Mouse (Mus musculus): Measurements from ENCODE around the gene Adcy4. TPM values are rescaled to one million over a fixed set of nuclear protein-coding genes. Genes with fewer than 3 reads are reported as not detected.

Gene Adcy4
- polyA plus RNA-seq, 1 experiment = 11.2 TPM

DNA sequence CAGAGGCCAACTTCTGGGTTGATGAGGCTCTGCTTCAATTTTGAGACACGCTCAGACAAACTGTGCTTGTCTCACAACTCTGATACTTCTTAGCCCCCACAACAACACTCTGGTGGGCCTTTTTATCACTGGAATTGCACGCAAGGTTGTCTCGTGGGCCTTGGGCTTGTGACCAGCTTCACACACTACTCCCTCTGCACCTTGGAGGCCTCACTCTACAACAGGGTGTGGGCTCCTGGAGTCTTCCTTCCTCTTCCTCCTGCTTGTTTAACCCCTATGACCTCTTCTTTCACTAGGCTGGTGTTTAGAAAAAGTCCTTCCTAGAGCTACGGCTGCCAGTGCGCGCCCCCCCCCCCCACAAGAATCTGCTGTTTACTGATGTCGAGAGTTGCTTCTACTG is 7.2 kb downstream of the Adcy4 start:
- TF ChIP-seq CTCF (IDR thresholded peaks at IDR 0.05; ENCODE audit: borderline replicate concordance, control insufficient read depth, extremely low read depth, insufficient read depth, low read length, poor library complexity) (no peak), POLR2A (IDR thresholded peaks at IDR 0.05; ENCODE audit: control insufficient read depth, extremely low read depth, insufficient read depth, low read length, poor library complexity) (no peak)
- Histone ChIP-seq H3K27ac (ENCODE audit: control insufficient read depth, insufficient read depth, low read length) (no peak overlapping the region), H3K27me3 (ENCODE audit: control insufficient read depth, insufficient read depth, low read length) (no peaks in the 10 kb centered on the region), H3K4me1 (replicated peaks; ENCODE audit: control insufficient read depth, insufficient read depth, low read length) (no peaks in the 10 kb centered on the region), H3K36me3 (ENCODE audit: control insufficient read depth, insufficient read depth, low read length) (no peaks in the 10 kb centered on the region), H3K4me3 (ENCODE audit: control insufficient read depth, insufficient read depth, low read length) (no peak overlapping the region)
- 81% methylated on average over 7 of the region's 7 CpGs for WGBS
- DNase-seq = no peak

DNA sequence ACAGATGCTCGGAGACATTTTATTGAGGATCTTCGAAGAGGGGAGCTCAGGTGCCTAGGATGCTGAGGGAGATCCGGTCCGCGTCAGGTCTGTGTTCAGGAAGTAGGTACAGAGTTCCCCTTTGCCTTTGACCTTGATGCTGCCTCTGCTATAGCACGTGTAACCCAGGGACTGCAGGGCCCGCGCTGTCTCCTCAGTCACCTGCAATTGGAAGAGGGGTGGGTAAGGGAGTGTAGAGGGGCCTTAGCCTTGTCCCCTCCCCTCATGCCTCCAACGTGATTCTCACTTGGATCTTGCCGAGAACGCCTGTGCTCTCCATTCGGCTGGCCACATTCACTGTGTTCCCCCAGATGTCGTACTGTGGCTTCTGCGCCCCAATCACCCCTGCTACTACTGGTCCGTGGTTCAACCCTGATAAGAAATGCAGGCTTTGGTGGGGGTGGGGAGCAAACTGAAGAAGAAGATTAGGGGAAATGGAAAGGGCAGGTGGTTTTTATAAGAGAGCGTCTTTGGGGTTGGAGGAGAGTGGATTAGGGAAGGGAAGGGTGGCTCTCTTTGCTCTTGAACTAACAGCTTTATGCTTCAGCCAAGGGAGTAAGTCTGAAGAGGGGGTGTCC is 14.7 kb downstream of the Adcy4 start:
- Histone ChIP-seq H3K27me3 (ENCODE audit: control insufficient read depth, insufficient read depth, low read length) (peaks cover 2% of the 10 kb centered on the region; the same call in 1 of the 2 replicates), H3K4me1 (replicated peaks; ENCODE audit: control insufficient read depth, insufficient read depth, low read length) (0 out of 2 replicates have a peak, but pooled peaks cover 4% of the 10 kb centered on the region), H3K27ac (ENCODE audit: control insufficient read depth, insufficient read depth, low read length) (no peak overlapping the region), H3K36me3 (ENCODE audit: control insufficient read depth, insufficient read depth, low read length) (no peaks in the 10 kb centered on the region), H3K4me3 (ENCODE audit: control insufficient read depth, insufficient read depth, low read length) (no peak overlapping the region)
- no peak for TF ChIP-seq POLR2A (IDR thresholded peaks at IDR 0.05; ENCODE audit: control insufficient read depth, extremely low read depth, insufficient read depth, low read length, poor library complexity)
- TF ChIP-seq CTCF (IDR thresholded peaks at IDR 0.05; ENCODE audit: borderline replicate concordance, control insufficient read depth, extremely low read depth, insufficient read depth, low read length, poor library complexity) = no peak
- 52% methylated on average over 16 of the region's 16 CpGs for WGBS
- DNase-seq = no peak

DNA sequence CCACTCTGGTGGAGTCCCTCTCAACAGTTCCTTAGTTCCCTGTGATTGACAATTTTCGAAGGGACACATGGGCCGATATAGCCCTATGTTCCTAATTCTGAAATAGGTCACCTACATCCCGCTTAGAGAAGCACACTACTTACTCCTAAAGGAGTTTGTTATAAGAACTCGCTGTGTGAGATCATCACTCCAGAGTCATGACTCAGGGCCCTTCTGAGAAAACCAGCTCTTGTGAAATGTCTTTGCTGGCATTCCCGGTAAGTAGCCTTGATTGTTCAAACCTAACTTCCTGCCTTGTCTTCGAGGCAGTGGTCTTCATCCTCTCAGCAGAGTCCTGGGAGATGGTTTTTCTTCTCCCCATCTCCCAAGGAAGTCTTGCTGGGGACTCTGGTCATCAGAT is 15.3 kb downstream of the Adcy4 start:
- Histone ChIP-seq H3K27me3 (ENCODE audit: control insufficient read depth, insufficient read depth, low read length) (peaks cover 4% of the 10 kb centered on the region; the same call in 1 of the 2 replicates), H3K27ac (ENCODE audit: control insufficient read depth, insufficient read depth, low read length) (no peak overlapping the region), H3K4me1 (replicated peaks; ENCODE audit: control insufficient read depth, insufficient read depth, low read length) (0 out of 2 replicates have a peak, but pooled peaks cover 4% of the 10 kb centered on the region), H3K36me3 (ENCODE audit: control insufficient read depth, insufficient read depth, low read length) (no peaks in the 10 kb centered on the region), H3K4me3 (ENCODE audit: control insufficient read depth, insufficient read depth, low read length) (no peak overlapping the region)
- 90% methylated on average over 6 of the region's 6 CpGs for WGBS
- DNase-seq = no peak
- TF ChIP-seq POLR2A (IDR thresholded peaks at IDR 0.05; ENCODE audit: control insufficient read depth, extremely low read depth, insufficient read depth, low read length, poor library complexity) (no peak), CTCF (IDR thresholded peaks at IDR 0.05; ENCODE audit: borderline replicate concordance, control insufficient read depth, extremely low read depth, insufficient read depth, low read length, poor library complexity) (no peak)

DNA sequence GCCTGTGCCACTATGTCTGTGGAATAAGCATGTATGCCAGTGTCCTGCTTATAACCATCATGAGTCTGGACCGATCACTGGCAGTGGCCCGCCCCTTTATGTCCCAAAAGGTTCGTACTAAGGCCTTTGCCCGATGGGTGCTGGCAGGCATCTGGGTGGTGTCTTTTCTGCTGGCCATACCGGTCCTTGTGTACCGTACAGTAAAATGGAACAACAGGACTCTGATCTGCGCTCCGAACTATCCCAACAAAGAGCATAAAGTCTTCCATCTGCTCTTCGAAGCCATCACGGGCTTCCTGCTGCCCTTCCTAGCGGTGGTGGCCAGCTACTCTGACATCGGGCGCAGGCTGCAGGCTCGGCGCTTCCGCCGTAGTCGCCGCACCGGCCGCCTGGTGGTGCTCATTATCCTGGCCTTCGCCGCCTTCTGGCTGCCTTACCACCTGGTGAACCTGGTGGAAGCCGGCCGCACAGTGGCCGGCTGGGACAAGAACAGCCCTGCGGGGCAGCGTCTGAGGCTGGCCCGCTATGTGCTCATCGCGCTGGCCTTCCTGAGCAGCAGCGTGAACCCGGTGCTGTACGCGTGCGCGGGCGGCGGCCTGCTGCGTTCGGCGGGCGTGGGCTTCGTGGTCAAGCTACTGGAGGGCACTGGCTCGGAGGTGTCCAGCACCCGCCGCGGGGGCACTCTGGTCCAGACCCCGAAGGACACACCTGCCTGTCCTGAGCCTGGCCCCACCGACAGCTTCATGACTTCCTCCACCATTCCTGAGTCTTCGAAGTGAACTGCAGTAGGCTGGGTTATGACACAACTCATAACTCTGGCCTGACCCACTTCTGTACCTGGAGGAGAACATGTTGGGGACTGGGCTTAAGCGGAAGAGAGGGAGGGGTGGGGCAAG is 16.1 kb downstream of the Adcy4 start:
- TF ChIP-seq POLR2A (IDR thresholded peaks at IDR 0.05; ENCODE audit: control insufficient read depth, extremely low read depth, insufficient read depth, low read length, poor library complexity) (no peak), CTCF (IDR thresholded peaks at IDR 0.05; ENCODE audit: borderline replicate concordance, control insufficient read depth, extremely low read depth, insufficient read depth, low read length, poor library complexity) (no peak)
- 18% methylated on average over 52 of the region's 52 CpGs for WGBS
- no peak for DNase-seq
- Histone ChIP-seq H3K4me3 (ENCODE audit: control insufficient read depth, insufficient read depth, low read length) (no peak overlapping the region), H3K4me1 (replicated peaks; ENCODE audit: control insufficient read depth, insufficient read depth, low read length) (peaks cover 4% of the 10 kb centered on the region; the same call in 1 of the 2 replicates), H3K27ac (ENCODE audit: control insufficient read depth, insufficient read depth, low read length) (no peak overlapping the region), H3K36me3 (ENCODE audit: control insufficient read depth, insufficient read depth, low read length) (no peaks in the 10 kb centered on the region), H3K27me3 (ENCODE audit: control insufficient read depth, insufficient read depth, low read length) (peaks cover 4% of the 10 kb centered on the region; the same call in 1 of the 2 replicates)

DNA sequence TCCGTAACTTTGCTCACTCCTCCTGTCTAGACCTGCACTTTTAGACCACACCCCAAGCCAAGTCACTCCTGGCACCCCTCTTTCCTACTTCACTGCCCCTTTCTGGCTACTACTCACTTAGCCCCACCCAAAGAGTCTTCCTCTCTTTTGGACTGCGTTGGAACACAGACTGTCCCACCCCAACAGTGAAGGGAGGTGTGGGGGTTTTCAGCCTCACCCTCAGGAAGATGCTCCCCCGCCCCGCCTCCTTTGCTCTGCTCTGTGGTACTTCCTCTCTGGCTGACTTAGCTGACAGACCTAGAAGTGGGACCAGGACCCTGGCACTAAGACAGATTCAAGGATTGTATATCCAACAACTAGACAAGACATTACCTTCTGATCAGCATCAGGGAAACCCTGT is 18.2 kb downstream of the Adcy4 start, which contains the start of gene Ltb4r1:
Gene Ltb4r1, plus strand, starts transcription at position 267 of the 400 bp plus-strand sequence.
- DNase-seq = no peak
- no peak within 1 kb of the TSS for H3K27ac ChIP-seq (ENCODE audit: control insufficient read depth, insufficient read depth, low read length)
- H3K27me3 ChIP-seq (ENCODE audit: control insufficient read depth, insufficient read depth, low read length) = peaks cover 14% of the 10 kb centered on the region; the same call in 1 of the 2 replicates
- no peaks in the 10 kb centered on the region for H3K36me3 ChIP-seq (ENCODE audit: control insufficient read depth, insufficient read depth, low read length)
- H3K4me3 ChIP-seq (ENCODE audit: control insufficient read depth, insufficient read depth, low read length) = no peak within 1 kb of the TSS
- 20% methylated on average over 4 of the region's 4 CpGs for WGBS
- no peak for TF ChIP-seq CTCF (IDR thresholded peaks at IDR 0.05; ENCODE audit: borderline replicate concordance, control insufficient read depth, extremely low read depth, insufficient read depth, low read length, poor library complexity)
- peaks cover 4% of the 10 kb centered on the region; the same call in 1 of the 2 replicates for H3K4me1 ChIP-seq (replicated peaks; ENCODE audit: control insufficient read depth, insufficient read depth, low read length)

GRCm38 (mm10) chr14:55763166-55763565 is 20.7 kb downstream of the Adcy4 start:
- no peak overlapping the region for H3K27ac ChIP-seq (ENCODE audit: control insufficient read depth, insufficient read depth, low read length)
- no peak for DNase-seq
- TF ChIP-seq POLR2A (IDR thresholded peaks at IDR 0.05; ENCODE audit: control insufficient read depth, extremely low read depth, insufficient read depth, low read length, poor library complexity) = no peak
- TF ChIP-seq CTCF (IDR thresholded peaks at IDR 0.05; ENCODE audit: borderline replicate concordance, control insufficient read depth, extremely low read depth, insufficient read depth, low read length, poor library complexity) = no peak
- peaks cover 3% of the 10 kb centered on the region; the same call in 1 of the 2 replicates for H3K4me1 ChIP-seq (replicated peaks; ENCODE audit: control insufficient read depth, insufficient read depth, low read length)
- 40% methylated on average over 7 of the region's 7 CpGs for WGBS
- H3K27me3 ChIP-seq (ENCODE audit: control insufficient read depth, insufficient read depth, low read length) = peaks cover 14% of the 10 kb centered on the region; the same call in 1 of the 2 replicates
- H3K4me3 ChIP-seq (ENCODE audit: control insufficient read depth, insufficient read depth, low read length) = no peak overlapping the region
- no peaks in the 10 kb centered on the region for H3K36me3 ChIP-seq (ENCODE audit: control insufficient read depth, insufficient read depth, low read length)

Measured in thymus, adult 2 months (tissue).